Mouse (Mus musculus) thymus, postnatal 4 days (tissue): ENCODE data around the gene Mug2.
"Not testable (repeated sequence)": the region's sequence is repeated elsewhere in the genome, so short reads cannot be mapped to it uniquely, and the experiment has no call there.

ENCODE experiments used
- DNase-seq: peaks from one replicate; pipeline ENCODE4 v3.0.0; 2021

Mug2 gene

DNA sequence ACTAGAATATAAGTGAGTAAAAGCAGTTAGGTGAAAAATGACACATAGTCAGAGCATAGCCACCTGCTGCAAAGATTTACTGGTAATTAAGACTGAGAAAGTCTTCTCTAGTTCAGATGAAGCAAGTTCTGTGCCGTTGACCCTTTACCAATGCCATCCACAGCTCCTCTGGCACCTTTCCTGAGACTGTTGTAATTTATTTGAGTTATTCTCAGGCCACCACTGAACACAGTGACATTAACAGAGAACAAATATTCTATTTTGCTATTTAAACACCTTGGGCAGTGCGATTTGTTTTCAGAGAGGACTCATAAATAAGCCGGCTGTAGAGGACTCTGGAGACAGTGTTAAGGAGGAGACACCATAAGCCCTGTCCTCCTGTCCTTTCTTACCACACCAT lies at the start of gene Mug2:
Gene Mug2 (plus strand): TSS at position 301 of the 400 bp plus-strand sequence.
- DNase-seq, result not testable (repeated sequence)

DNA sequence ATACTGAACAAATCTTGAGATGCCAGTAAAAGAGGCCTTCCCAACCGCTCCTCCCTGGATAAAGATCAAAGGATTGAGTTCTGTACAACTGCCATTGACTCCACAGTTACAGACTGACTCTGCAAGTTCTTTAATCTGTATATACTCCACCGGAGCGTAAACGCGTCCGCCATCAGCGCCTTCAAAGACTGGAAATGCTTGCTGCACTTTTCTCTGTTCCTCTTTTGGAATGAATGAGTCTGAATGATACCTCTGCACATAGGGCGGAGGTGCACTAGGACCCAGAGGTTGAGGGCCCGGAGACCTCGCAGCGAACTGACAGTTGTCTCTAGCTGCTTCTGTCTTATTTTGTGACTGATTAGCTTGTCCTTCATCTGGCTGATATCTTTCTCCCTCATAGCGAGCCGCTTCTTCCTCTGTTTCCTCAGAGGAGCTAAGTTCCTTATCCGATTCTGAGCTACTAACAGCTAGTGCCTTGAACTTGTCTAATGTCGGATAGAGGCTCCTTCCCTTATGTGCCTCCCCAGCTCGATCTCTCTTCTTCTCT lies 48.7 kb upstream of the Mug2 start:
- not testable (repeated sequence) for DNase-seq

DNA sequence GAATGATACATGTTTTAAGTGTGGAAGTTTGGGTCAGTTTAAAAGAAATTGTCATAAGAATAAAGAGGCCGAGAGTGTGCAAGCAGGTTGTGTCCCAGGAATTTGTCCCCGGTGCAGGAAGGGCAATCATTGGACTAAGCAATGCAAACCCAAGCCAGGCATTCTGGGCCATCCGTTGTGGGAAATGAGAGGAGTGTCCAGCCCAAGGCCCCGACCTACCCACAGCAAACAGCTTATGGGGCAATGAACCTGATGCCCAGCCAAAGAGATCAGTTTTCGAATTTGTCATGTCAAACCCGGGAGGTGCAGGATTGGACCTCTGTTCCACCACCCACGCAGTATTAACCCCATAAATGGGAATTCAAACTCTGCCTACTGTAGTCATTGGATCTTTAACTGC lies 30.9 kb upstream of the Mug2 start:
- DNase-seq, result no peak

DNA sequence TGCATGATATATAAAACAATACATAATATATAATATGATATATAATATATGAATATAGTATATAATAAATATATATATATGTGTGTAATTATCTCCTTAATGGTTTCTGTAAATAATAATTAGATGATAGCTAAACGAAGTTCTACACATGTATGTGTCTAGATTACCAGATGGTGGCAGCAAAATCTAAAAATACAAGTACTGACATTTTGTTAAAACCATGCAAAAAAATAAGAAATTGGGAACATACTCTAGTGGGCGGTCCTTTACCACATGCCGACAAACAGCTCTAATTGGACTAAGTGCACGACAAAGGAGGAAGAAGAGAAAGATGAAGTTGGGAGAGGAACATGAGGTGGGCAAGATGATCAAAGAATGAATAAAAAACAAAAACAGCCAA lies 94.3 kb downstream of the Mug2 start:
- DNase-seq, result no peak

DNA sequence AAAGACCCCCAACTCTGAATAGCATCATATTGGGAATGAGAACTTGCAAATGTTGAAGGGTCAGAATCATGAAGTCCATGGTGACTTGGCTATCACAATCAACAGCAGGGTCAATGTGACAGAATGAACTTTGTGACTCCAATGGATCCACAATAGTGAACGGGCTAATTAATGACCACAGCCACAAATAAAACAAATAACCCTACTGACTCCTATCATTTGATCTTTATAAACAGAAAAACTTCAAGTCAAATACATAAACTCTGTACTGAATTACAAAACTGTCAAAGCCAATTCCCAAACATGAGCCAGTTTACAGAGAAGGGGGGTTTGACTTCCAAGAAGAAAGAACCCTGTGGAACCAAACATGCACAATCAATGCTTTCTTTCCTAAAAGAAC lies 95.1 kb downstream of the Mug2 start:
- DNase-seq, result no peak

DNA sequence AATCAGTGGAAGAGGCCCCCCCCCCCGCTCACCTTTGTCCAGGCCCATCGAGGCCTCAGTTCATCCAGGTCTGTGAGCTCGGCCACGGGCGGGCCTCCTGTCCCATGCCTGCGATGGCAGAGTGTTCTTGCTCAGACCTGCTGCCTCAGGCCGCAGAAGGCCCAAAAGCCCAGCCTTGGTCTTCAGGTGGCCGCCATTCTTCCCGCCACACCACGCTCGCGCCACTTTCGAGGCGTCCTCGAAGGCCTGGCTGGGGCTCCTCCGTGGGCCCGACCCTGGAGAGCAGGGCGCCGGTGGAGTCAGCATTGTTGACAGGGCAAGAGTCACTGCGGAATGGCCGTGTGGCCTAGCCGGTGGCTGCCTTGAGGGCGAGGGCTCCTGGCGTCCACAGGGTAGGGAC lies 110.4 kb downstream of the Mug2 start:
- DNase-seq, result peak; percentile 5

DNA sequence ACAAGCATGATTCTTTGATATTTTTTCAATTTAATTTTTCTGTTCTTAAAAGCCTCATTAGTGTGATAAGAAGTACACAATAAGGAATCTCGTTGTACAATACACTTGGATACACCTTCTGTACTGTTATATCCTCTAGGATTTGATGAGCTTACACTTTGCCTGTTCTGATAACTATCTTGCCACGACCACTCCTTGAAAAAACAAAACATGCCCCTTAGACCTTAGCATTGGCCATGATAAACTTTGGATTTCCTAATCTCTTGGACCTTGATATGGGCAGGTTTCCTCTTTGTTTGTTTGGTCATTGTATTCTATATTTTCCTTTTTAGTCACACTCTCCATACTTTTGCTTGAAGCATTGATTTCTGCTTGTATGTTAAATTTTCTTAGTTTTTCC lies 123.0 kb downstream of the Mug2 start:
- DNase-seq, result no peak
